Mouse (Mus musculus) hindbrain, embryonic 11.5 days (tissue): ENCODE measurements at regions not wholly inside any gene's neighbourhood (a gene's known extent, or its start where the extent isn't known, plus 50 kb on each side); places are given as distances from the start of the nearest gene placed in this dataset.

ENCODE experiments used
- ATAC-seq: fragments of 200-750 bp; cut with Nextera tagmentation; 2 replicates; pipeline ENCODE4 v1.8.0; 2017; ENCODE audit warnings: mild to moderate bottlenecking, moderate TSS enrichment, moderate library complexity; ENCODE audit not compliant: low FRiP score
- DNase-seq: peaks from one replicate; pipeline ENCODE4 v3.0.0-alpha.2; 2015; ENCODE audit warnings: low spot score
- H3K27ac ChIP-seq: fragments of 300-500 bp; sonication (generic); 2 replicates; pipeline ENCODE4 v1.5.1; 2014; ENCODE audit warnings: mild to moderate bottlenecking, low read depth, low read length
- H3K27me3 ChIP-seq: fragments of 300-500 bp; sonication (generic); 2 replicates; pipeline ENCODE4 v1.6.1; 2014; ENCODE audit warnings: mild to moderate bottlenecking, low read length, moderate library complexity, mixed read lengths; ENCODE audit not compliant: control insufficient read depth, insufficient read depth
- H3K36me3 ChIP-seq: fragments of 300-500 bp; sonication (generic); 2 replicates; pipeline ENCODE4 v1.6.1; 2014; ENCODE audit warnings: mild to moderate bottlenecking, low read length, moderate library complexity, mixed read lengths; ENCODE audit not compliant: control insufficient read depth, insufficient read depth
- H3K4me1 ChIP-seq: fragments of 300-500 bp; sonication (generic); replicated peaks from 2 replicates; pipeline ENCODE4 v1.6.1; 2014; ENCODE audit warnings: low read length, mixed read lengths; ENCODE audit not compliant: control insufficient read depth, insufficient read depth
- H3K4me2 ChIP-seq: fragments of 300-500 bp; sonication (generic); replicated peaks from 2 replicates; pipeline ENCODE4 v1.6.1; 2014; ENCODE audit warnings: mild to moderate bottlenecking, low read depth, low read length
- H3K4me3 ChIP-seq: fragments of 300-500 bp; sonication (generic); 2 replicates; pipeline ENCODE4 v1.5.1; 2014; ENCODE audit warnings: low read depth, low read length
- H3K9ac ChIP-seq: fragments of 300-500 bp; sonication (generic); 2 replicates; pipeline ENCODE4 v1.6.1; 2014; ENCODE audit warnings: low read depth, low read length
- H3K9me3 ChIP-seq: fragments of 300-500 bp; sonication (generic); 2 replicates; pipeline ENCODE4 v1.6.1; 2016; ENCODE audit warnings: low read length; ENCODE audit not compliant: control insufficient read depth
- WGBS: fragments of 180-500 bp; shearing (Covaris S2); extraction: QIAGEN DNeasy Blood & Tissue Kit; methylation state at CpG from one replicate; pipeline ENCODE4 v1.1.7; 2014; 5-methylcytosine and 5-hydroxymethylcytosine counted together

GRCm38 (mm10) chr6:88978970-88979369, 76.9 kb downstream of the Tpra1 start:
- Histone ChIP-seq H3K9ac (0 out of 2 replicates have a peak overlapping the region, but pooled peaks have one; percentile 3), H3K4me1 (peaks cover 21% of the 10 kb centered on the region), H3K36me3 (no peaks in the 10 kb centered on the region), H3K27ac (peak overlapping the region; percentile 55; the same call in 1 of the 2 replicates), H3K4me3 (no peak overlapping the region), H3K27me3 (no peaks in the 10 kb centered on the region), H3K4me2 (no peak overlapping the region), H3K9me3 (no peaks in the 10 kb centered on the region)
- no peak for ATAC-seq
- DNase-seq, result peak; percentile 19
- WGBS, result 30% methylated on average over 4 of the region's 4 CpGs

- Histone ChIP-seq H3K36me3 (no peaks in the 10 kb centered on the region), H3K4me3 (no peak overlapping the region), H3K4me2 (no peak overlapping the region), H3K4me1 (peaks cover 24% of the 10 kb centered on the region), H3K27me3 (no peaks in the 10 kb centered on the region), H3K27ac (peak overlapping the region; percentile 55), H3K9me3 (no peaks in the 10 kb centered on the region), H3K9ac (no peak overlapping the region)
- ATAC-seq, result peak; percentile 87
- 4% methylated on average over 8 of the region's 8 CpGs for WGBS
- DNase-seq, result peak; percentile 91
These were observed 78.1 kb downstream of the Tpra1 start for GRCm38 (mm10) chr6:88980112-88980511.

GRCm38 (mm10) chr6:88981544-88981943, 79.5 kb downstream of the Tpra1 start:
- Histone ChIP-seq H3K36me3 (no peaks in the 10 kb centered on the region), H3K4me2 (no peak overlapping the region), H3K9ac (peak overlapping the region; percentile 28; the same call in 1 of the 2 replicates), H3K27me3 (no peaks in the 10 kb centered on the region), H3K4me3 (no peak overlapping the region), H3K4me1 (peaks cover 21% of the 10 kb centered on the region), H3K9me3 (no peaks in the 10 kb centered on the region), H3K27ac (peak overlapping the region; percentile 74)
- under 1% methylated on average over 7 of the region's 7 CpGs for WGBS
- DNase-seq (peak; percentile 67), ATAC-seq (peak; percentile 31)

GRCm38 (mm10) chr6:88984170-88984569, 82.1 kb downstream of the Tpra1 start:
- peaks cover 11% of the 10 kb centered on the region for H3K4me1 ChIP-seq
- no peaks in the 10 kb centered on the region for H3K27me3 ChIP-seq
- no peak overlapping the region for H3K4me3 ChIP-seq
- H3K9me3 ChIP-seq, result no peaks in the 10 kb centered on the region
- no peak overlapping the region for H3K9ac ChIP-seq
- H3K27ac ChIP-seq, result no peak overlapping the region
- 77% methylated on average over 4 of the region's 4 CpGs for WGBS
- ATAC-seq, result no peak
- H3K36me3 ChIP-seq, result no peaks in the 10 kb centered on the region
- DNase-seq, result no peak
- H3K4me2 ChIP-seq, result no peak overlapping the region

GRCm38 (mm10) chr6:88984863-88985262, 82.8 kb downstream of the Tpra1 start:
- no peaks in the 10 kb centered on the region for H3K9me3 ChIP-seq
- no peak overlapping the region for H3K27ac ChIP-seq
- no peak overlapping the region for H3K4me2 ChIP-seq
- H3K36me3 ChIP-seq, result no peaks in the 10 kb centered on the region
- WGBS, result 56% methylated on average over 4 of the region's 4 CpGs
- no peak overlapping the region for H3K9ac ChIP-seq
- peaks cover 11% of the 10 kb centered on the region for H3K4me1 ChIP-seq
- H3K27me3 ChIP-seq, result no peaks in the 10 kb centered on the region
- no peak overlapping the region for H3K4me3 ChIP-seq
- DNase-seq (no peak), ATAC-seq (no peak)

DNA sequence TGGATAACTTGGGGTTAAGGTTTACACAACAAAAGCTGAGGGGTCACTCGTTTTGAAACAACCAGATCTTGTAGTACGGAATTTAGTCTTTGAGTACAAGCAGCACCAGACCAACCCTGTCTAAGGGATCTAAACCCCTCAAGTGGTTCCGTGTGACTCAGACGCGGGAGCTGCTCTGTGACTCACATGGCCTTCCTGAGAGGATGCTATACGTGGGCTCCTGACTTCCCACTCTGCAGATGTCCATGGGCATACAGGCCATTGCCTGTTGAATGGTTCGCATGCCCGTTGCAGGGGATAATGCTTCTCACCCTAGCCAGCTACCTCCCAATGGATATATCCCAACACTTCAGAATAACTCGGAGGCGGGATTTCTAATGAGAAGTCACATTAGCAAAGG, 86.5 kb downstream of the Tpra1 start:
- Histone ChIP-seq H3K4me3 (no peak overlapping the region), H3K4me1 (peaks cover 8% of the 10 kb centered on the region), H3K4me2 (no peak overlapping the region), H3K27ac (no peak overlapping the region), H3K36me3 (no peaks in the 10 kb centered on the region), H3K27me3 (no peaks in the 10 kb centered on the region), H3K9me3 (no peaks in the 10 kb centered on the region), H3K9ac (no peak overlapping the region)
- ATAC-seq (no peak), DNase-seq (no peak)
- 93% methylated on average over 10 of the region's 10 CpGs for WGBS

DNA sequence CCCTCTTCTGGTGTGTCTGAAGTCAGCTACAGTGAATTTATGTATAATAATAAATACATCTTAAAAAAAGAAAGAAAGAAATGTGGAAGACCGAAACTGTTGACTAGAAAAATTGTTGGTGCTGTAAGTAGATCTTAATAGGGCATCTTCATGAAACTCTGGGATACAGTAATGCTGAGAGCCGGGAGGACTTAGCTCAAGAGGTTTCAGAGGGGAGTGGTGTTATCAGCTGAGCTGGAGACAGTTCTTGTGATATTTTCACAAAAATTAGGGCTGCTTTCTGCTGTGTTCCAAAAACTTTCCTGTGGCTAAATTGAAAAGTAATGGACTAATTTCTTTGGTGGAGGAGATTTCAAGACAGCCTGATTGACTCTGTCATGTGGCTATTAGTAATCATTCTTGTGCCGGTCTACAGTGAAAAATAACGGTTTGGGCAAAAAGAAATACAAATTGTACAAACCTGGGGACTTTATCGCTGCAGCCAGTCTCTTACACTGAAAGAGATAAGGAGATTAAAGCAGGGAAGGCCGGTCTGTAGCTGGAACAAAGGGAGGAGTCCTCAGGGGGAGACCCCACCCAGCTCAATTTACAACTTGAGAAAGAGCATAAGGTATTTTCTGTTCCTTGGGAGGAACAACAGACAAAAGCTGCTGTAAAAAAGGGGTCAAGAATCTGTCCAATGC, 87.7 kb downstream of the Tpra1 start:
- H3K4me2 ChIP-seq, result no peak overlapping the region
- DNase-seq, result no peak
- no peaks in the 10 kb centered on the region for H3K36me3 ChIP-seq
- 68% methylated on average over 6 of the region's 6 CpGs for WGBS
- H3K9ac ChIP-seq, result no peak overlapping the region
- H3K27me3 ChIP-seq, result no peaks in the 10 kb centered on the region
- no peaks in the 10 kb centered on the region for H3K9me3 ChIP-seq
- no peak overlapping the region for H3K27ac ChIP-seq
- no peak overlapping the region for H3K4me3 ChIP-seq
- H3K4me1 ChIP-seq, result no peaks in the 10 kb centered on the region
- ATAC-seq, result no peak

DNA sequence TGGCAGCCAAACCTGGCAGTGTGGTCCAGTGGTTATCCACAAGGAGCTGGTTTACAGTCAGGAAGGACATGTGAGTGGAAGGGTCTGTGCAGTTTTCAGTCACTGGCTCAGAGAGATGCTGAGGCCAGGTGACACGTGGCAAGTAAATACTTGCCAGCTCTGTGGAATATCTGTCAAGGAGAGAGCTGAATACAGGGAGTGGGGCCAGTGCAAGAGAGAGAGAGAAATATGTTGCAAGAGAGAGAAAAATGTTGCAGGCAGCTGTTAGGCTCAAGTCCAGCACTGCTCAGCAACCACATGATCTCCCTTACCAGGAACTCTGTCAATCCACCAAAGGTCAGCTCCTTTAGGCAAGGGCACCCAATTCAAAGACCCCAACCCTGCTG, 88.2 kb downstream of the Tpra1 start:
- DNase-seq (no peak), ATAC-seq (no peak)
- Histone ChIP-seq H3K4me2 (no peak overlapping the region), H3K27ac (no peak overlapping the region), H3K4me1 (no peaks in the 10 kb centered on the region), H3K36me3 (no peaks in the 10 kb centered on the region), H3K9ac (no peak overlapping the region), H3K4me3 (no peak overlapping the region), H3K9me3 (no peaks in the 10 kb centered on the region), H3K27me3 (no peaks in the 10 kb centered on the region)
- 53% methylated on average over 1 of the region's 1 CpGs for WGBS

GRCm38 (mm10) chr6:88995077-88995476, 93.0 kb downstream of the Tpra1 start:
- DNase-seq (no peak), ATAC-seq (no peak)
- WGBS, result 88% methylated on average over 3 of the region's 3 CpGs

More at GRCm38 (mm10) chr6:88995077-88995476, 93.0 kb downstream of the Tpra1 start:
- Histone ChIP-seq H3K4me3 (no peak overlapping the region), H3K27me3 (no peaks in the 10 kb centered on the region), H3K4me2 (no peak overlapping the region), H3K4me1 (no peaks in the 10 kb centered on the region), H3K36me3 (no peaks in the 10 kb centered on the region), H3K27ac (no peak overlapping the region), H3K9ac (no peak overlapping the region), H3K9me3 (no peaks in the 10 kb centered on the region)
